In the genomic region with DNA sequence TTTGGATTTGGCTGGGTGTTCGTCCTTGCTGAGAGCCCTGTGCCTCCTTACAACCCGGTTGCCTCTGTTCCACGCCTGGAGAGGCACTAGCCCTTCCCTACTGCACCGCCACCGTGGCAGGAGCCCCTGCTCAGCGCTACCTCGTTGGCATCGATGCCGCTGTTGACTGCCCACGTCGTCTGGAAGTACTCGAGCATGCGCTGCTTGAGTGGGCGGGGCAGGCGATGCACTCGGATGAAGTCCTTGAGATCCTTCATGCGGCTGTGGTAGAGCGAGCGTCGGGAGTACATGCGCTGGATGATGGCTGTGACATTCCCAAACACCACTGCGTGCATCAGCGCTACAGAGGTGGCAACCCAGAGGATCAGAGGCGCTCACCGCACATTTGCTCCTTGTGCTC, we compare ENCODE assay signal across 29 mouse cellular contexts. TPM values are rescaled to one million over a fixed set of nuclear protein-coding genes. Genes with fewer than 3 reads are reported as not detected.
DNase-seq lines count a peak whose midpoint lies in the region; TF ChIP-seq lines count a peak whose summit lies in the region.
"Had no signal": no experiment of that assay in that cellular context is flagged by ENCODE, and none has a peak within 500 bp of the region (broad histone marks: within the 10 kb centered on the region; RNA-seq: fewer than 3 reads in every experiment).

No protein-coding gene starts in this region.

- no peaks in the 10 kb centered on the region for H3K9me3 ChIP-seq in E14TG2a.4 (ENCODE audit: low read length)
- H3K9me3 ChIP-seq in ES-Bruce4 (replicated peaks; ENCODE audit: control insufficient read depth, insufficient read depth, low read length, poor library complexity, severe bottlenecking): no peaks in the 10 kb centered on the region
- H3K9me3 ChIP-seq: embryonic facial prominence, embryonic 10.5 days; heart, embryonic 10.5 days; hindbrain, embryonic 10.5 days; lung, embryonic 15.5 days; neural tube, embryonic 13.5 days had no signal

- H3K27me3 ChIP-seq in E14TG2a.4 (ENCODE audit: insufficient read depth, low read length) (peaks cover 56% of the 10 kb centered on the region), ES-Bruce4 (ENCODE audit: control insufficient read depth, insufficient read depth, low read length, poor library complexity, severe bottlenecking) (no peaks in the 10 kb centered on the region)

- TF ChIP-seq CTCF in E14TG2a.4 (conservative IDR thresholded peaks at IDR 0.05; ENCODE audit: low read length) (no peak), ES-Bruce4 (IDR thresholded peaks at IDR 0.05; ENCODE audit: low read depth, low read length) (no peak)

- H3K36me3 ChIP-seq in E14TG2a.4 (ENCODE audit: insufficient read depth, low read length) (no peaks in the 10 kb centered on the region), ES-Bruce4 (ENCODE audit: control insufficient read depth, insufficient read depth, low read length, poor library complexity, severe bottlenecking) (no peaks in the 10 kb centered on the region)
- H3K36me3 ChIP-seq: embryonic facial prominence, embryonic 10.5 days; heart, embryonic 10.5 days; lung, embryonic 15.5 days had no signal

- no peak for TF ChIP-seq EP300 in ES-Bruce4 (IDR thresholded peaks at IDR 0.05; ENCODE audit: insufficient read depth, low read depth, low read length)

- intact Hi-C loops in left cerebral cortex, postnatal 4 days (cut with DNase I): loop anchor here (10.0 kb wide), 1 partner anchor 205 kb away; no protein-coding TSS in a partner anchor
- intact Hi-C loops in left cerebral cortex, postnatal 25 days (cut with DNase I): no loop called here

- no peak overlapping the region for H3K27ac ChIP-seq in ES-Bruce4 (ENCODE audit: insufficient read depth, low read length)
- H3K27ac ChIP-seq: embryonic facial prominence, embryonic 10.5 days; heart, embryonic 10.5 days; hindbrain, embryonic 10.5 days; hindbrain, postnatal 0 days; layer of hippocampus, adult 2 months; liver, embryonic 14.5 days; lung, embryonic 15.5 days; neural tube, embryonic 13.5 days had no signal

- DNase-seq in left cerebral cortex, adult 18-20 months (ENCODE audit: low spot score in 2 of 2): peak; percentile 71 to 80
- no peak for DNase-seq in left cerebral cortex, postnatal 4 days
- DNase-seq in left cerebral cortex, postnatal 25 days (ENCODE audit: low spot score in 2 of 2): peak; percentile 35 to 81
- DNase-seq in kidney, adult 11 months: no peak
- DNase-seq in retina, postnatal 1 day: no peak
- DNase-seq: adrenal gland, adult 2 months; cerebellum, adult 2 months; cerebellum, postnatal 36 days; gastrocnemius, postnatal 36 days; kidney, adult 2 months; kidney, postnatal 14 days; midbrain, embryonic 14.5 days; spleen, adult 18-20 months; thymus, postnatal 25 days had no signal

- no peak for TF ChIP-seq POLR2A in ES-Bruce4 (IDR thresholded peaks at IDR 0.05; ENCODE audit: insufficient read depth, low read length)

- no peak overlapping the region for H3K9ac ChIP-seq in ES-Bruce4 (ENCODE audit: low read depth, poor library complexity, severe bottlenecking)
- H3K9ac ChIP-seq: liver, embryonic 14.5 days; lung, embryonic 15.5 days; neural tube, embryonic 13.5 days had no signal

- H3K4me1 ChIP-seq in E14TG2a.4 (replicated peaks; ENCODE audit: low read depth, low read length) (peaks cover 52% of the 10 kb centered on the region), ES-Bruce4 (ENCODE audit: control insufficient read depth, insufficient read depth, low read length) (no peaks in the 10 kb centered on the region)
- H3K4me1 ChIP-seq: lung, embryonic 15.5 days had no signal

- peak overlapping the region; percentile 64 for H3K4me3 ChIP-seq in E14TG2a.4 (replicated peaks; ENCODE audit: low read length)
- H3K4me3 ChIP-seq in ES-Bruce4 (ENCODE audit: low read depth, low read length): peak overlapping the region; percentile 58
- H3K4me3 ChIP-seq: embryonic facial prominence, embryonic 10.5 days; heart, embryonic 10.5 days; hindbrain, embryonic 10.5 days; layer of hippocampus, adult 2 months; lung, embryonic 15.5 days; neural tube, embryonic 13.5 days had no signal

RNA-seq across cellular contexts. Expression of a gene that starts 10.3 kb away (rescaled TPM):
- total RNA-seq in left cerebral cortex, adult 18-20 months (2021): 10 to 100 TPM; 12.9 to 15.9 TPM
- 10 to 100 TPM; 11.2 to 12.4 TPM for total RNA-seq in left cerebral cortex, postnatal 4 days (2021)
- polyA plus RNA-seq in ES-Bruce4 (2011; ENCODE audit: insufficient read depth, insufficient read length, low read depth, missing spikeins): 0.17 and 0.21 TPM in 2 replicates
- 10 to 100 TPM; 10.2 to 16.6 TPM for total RNA-seq in left cerebral cortex, postnatal 25 days (2021)
- total RNA-seq: gastrocnemius, postnatal 36 days had no signal
- polyA plus RNA-seq: heart, embryonic 10.5 days; heart, postnatal 0 days; liver, embryonic 14.5 days; lung, embryonic 15.5 days had no signal

RNA-seq across cellular contexts. Expression of a gene that starts 11.5 kb away (rescaled TPM):
- total RNA-seq in left cerebral cortex, adult 18-20 months (2021): 100 to 1,000 TPM; 152 to 162 TPM
- total RNA-seq in left cerebral cortex, postnatal 4 days (2021): 100 to 1,000 TPM; 168 to 174 TPM
- 95.2 and 95.3 TPM in 2 replicates for polyA plus RNA-seq in ES-Bruce4 (2011; ENCODE audit: insufficient read depth, insufficient read length, low read depth, missing spikeins)
- total RNA-seq in left cerebral cortex, postnatal 25 days (2021): 100 to 1,000 TPM; 152 to 158 TPM

RNA-seq across cellular contexts. Expression of a gene that starts 13.3 kb away (rescaled TPM):
- not detected for total RNA-seq in left cerebral cortex, adult 18-20 months (2021)
- not detected for total RNA-seq in left cerebral cortex, postnatal 4 days (2021)
- polyA plus RNA-seq in ES-Bruce4 (2011; ENCODE audit: insufficient read depth, insufficient read length, low read depth, missing spikeins): not detected in 2 replicates
- 10 to 100 TPM in 1 of 2 experiments, not detected in 1; 27.1 TPM for total RNA-seq in left cerebral cortex, postnatal 25 days (2021)
- total RNA-seq: adrenal gland, adult 2 months; gastrocnemius, postnatal 36 days; hindbrain, postnatal 0 days; layer of hippocampus, adult 2 months; layer of hippocampus, postnatal 36 days; MEL had no signal
- polyA plus RNA-seq: adrenal gland, adult 2 months; cerebellum, adult 2 months; embryonic facial prominence, embryonic 10.5 days; forebrain, embryonic 11.5 days; heart, embryonic 10.5 days; heart, postnatal 0 days; hindbrain, embryonic 10.5 days; kidney, adult 2 months; limb, embryonic 14.5 days; liver, embryonic 14.5 days; lung, embryonic 15.5 days; midbrain, embryonic 14.5 days; neural tube, embryonic 13.5 days had no signal

RNA-seq across cellular contexts. Expression of a gene that starts 21.3 kb away (rescaled TPM):
- 1 to 10 TPM; 7.0 to 8.6 TPM for total RNA-seq in left cerebral cortex, adult 18-20 months (2021)
- 1 to 10 TPM; 5.5 to 7.2 TPM for total RNA-seq in left cerebral cortex, postnatal 4 days (2021)
- 5.4 and 5.8 TPM in 2 replicates for polyA plus RNA-seq in ES-Bruce4 (2011; ENCODE audit: insufficient read depth, insufficient read length, low read depth, missing spikeins)
- total RNA-seq in left cerebral cortex, postnatal 25 days (2021): 1 to 10 TPM; 6.3 to 9.7 TPM

RNA-seq across cellular contexts. Expression of a gene that starts 35.8 kb away (rescaled TPM):
- not detected for total RNA-seq in left cerebral cortex, adult 18-20 months (2021)
- not detected for total RNA-seq in left cerebral cortex, postnatal 4 days (2021)
- polyA plus RNA-seq in ES-Bruce4 (2011; ENCODE audit: insufficient read depth, insufficient read length, low read depth, missing spikeins): not detected in 2 replicates
- not detected for total RNA-seq in left cerebral cortex, postnatal 25 days (2021)
- total RNA-seq: adrenal gland, adult 2 months; gastrocnemius, postnatal 36 days; hindbrain, postnatal 0 days; layer of hippocampus, adult 2 months; layer of hippocampus, postnatal 36 days had no signal
- polyA plus RNA-seq: adrenal gland, adult 2 months; cerebellum, adult 2 months; heart, postnatal 0 days; limb, embryonic 14.5 days had no signal

Comparison
In these comparisons a context has a peak if more than half of its experiments do, and no peak if none do; other contexts are left out.
1. DNase-seq: peak in left cerebral cortex, adult 18-20 months (2 of 2) and left cerebral cortex, postnatal 25 days (2 of 2); none in left cerebral cortex, postnatal 4 days (single experiment), kidney, adult 11 months (single experiment) and retina, postnatal 1 day (single experiment).